Mouse (Mus musculus): Measurements from ENCODE around the gene Rab1b.

Gene Rab1b

GRCm38 (mm10) chr19:5097521-5098362 lies 9.1 kb downstream of the Rab1b start:
- in situ Hi-C loops (cut with MboI, MseI), result loop anchor here (10.0 kb wide), 1 partner anchor 947 kb away; the partner anchor contains the start of gene Syvn1

GRCm38 (mm10) chr19:5095887-5096474 lies 10.9 kb downstream of the Rab1b start:
- in situ Hi-C loops (cut with MboI, MseI), result loop anchor here (10.0 kb wide), 1 partner anchor 949 kb away; the partner anchor contains the start of gene Syvn1

GRCm38 (mm10) chr19:5094746-5095417 lies 12.0 kb downstream of the Rab1b start:
- in situ Hi-C loops (cut with MboI, MseI), result loop anchor here (10.0 kb wide), 1 partner anchor 950 kb away; the partner anchor contains the start of gene Syvn1

- in situ Hi-C loops (cut with MboI, MseI), result loop anchor here (10.0 kb wide), 1 partner anchor 951 kb away; the partner anchor contains the start of gene Syvn1
Measured at GRCm38 (mm10) chr19:5094243-5094632, 12.6 kb downstream of the Rab1b start.

GRCm38 (mm10) chr19:5093481-5094242 lies 13.2 kb downstream of the Rab1b start:
- in situ Hi-C loops (cut with MboI, MseI), result loop anchor here (10.0 kb wide), 1 partner anchor 951 kb away; the partner anchor contains the start of gene Syvn1

GRCm38 (mm10) chr19:5092083-5092482 lies 14.8 kb downstream of the Rab1b start:
- in situ Hi-C loops (cut with MboI, MseI), result loop anchor here (10.0 kb wide), 1 partner anchor 953 kb away; the partner anchor contains the start of gene Syvn1

GRCm38 (mm10) chr19:5089324-5089723 lies 17.5 kb downstream of the Rab1b start:
- in situ Hi-C loops (cut with MboI, MseI), result loop anchor here (5.0 kb wide), 1 partner anchor 58 kb away; no protein-coding TSS in a partner anchor

GRCm38 (mm10) chr19:5087884-5088728 lies 18.8 kb downstream of the Rab1b start, which contains the start of gene Yif1a:
Yif1a (plus strand) TSS chr19:5088538.
- in situ Hi-C loops (cut with MboI, MseI), result loop anchor here (5.0 kb wide), 1 partner anchor 59 kb away; no protein-coding TSS in a partner anchor

- in situ Hi-C loops (cut with MboI, MseI), result loop anchor here (5.0 kb wide), 1 partner anchor 61 kb away; no protein-coding TSS in a partner anchor
Measured at GRCm38 (mm10) chr19:5086533-5086932, 20.3 kb downstream of the Rab1b start.

- in situ Hi-C loops (cut with MboI, MseI), result loop anchor here (5.0 kb wide), 1 partner anchor 62 kb away; no protein-coding TSS in a partner anchor
Measured at GRCm38 (mm10) chr19:5085145-5085863, 21.6 kb downstream of the Rab1b start, which contains the start of gene Tmem151a. Tmem151a (minus strand) TSS chr19:5085531.

- in situ Hi-C loops (cut with MboI, MseI), result loop anchor here (5.0 kb wide), 1 partner anchor 63 kb away; no protein-coding TSS in a partner anchor
Measured at GRCm38 (mm10) chr19:5084834-5085144, 22.1 kb downstream of the Rab1b start.

- in situ Hi-C loops (cut with MboI, MseI), result no loop called here
Measured at GRCm38 (mm10) chr19:5083961-5084833, 22.7 kb downstream of the Rab1b start.

GRCm38 (mm10) chr19:5082596-5082995 lies 24.3 kb downstream of the Rab1b start:
- in situ Hi-C loops (cut with MboI, MseI), result no loop called here

GRCm38 (mm10) chr19:5082005-5082404 lies 24.9 kb downstream of the Rab1b start:
- in situ Hi-C loops (cut with MboI, MseI), result no loop called here

GRCm38 (mm10) chr19:5079279-5079678 lies 27.6 kb downstream of the Rab1b start:
- in situ Hi-C loops (cut with MboI, MseI), result no loop called here

GRCm38 (mm10) chr19:5073518-5073917 lies 33.4 kb downstream of the Rab1b start:
- in situ Hi-C loops (cut with MboI, MseI), result no loop called here

GRCm38 (mm10) chr19:5073028-5073427 lies 33.8 kb downstream of the Rab1b start:
- in situ Hi-C loops (cut with MboI, MseI), result no loop called here

- in situ Hi-C loops (cut with MboI, MseI), result no loop called here
Measured at GRCm38 (mm10) chr19:5072389-5073019, 34.4 kb downstream of the Rab1b start.

Measured in T-helper 2 cell (primary cell).